Mouse (Mus musculus): ENCODE results near the gene Ryr2. TPM values are rescaled to one million over a fixed set of nuclear protein-coding genes. Genes with fewer than 3 reads are reported as not detected.

The Ryr2 gene
- polyA plus RNA-seq, 1 experiment from 2014 or later, result 0.19 TPM

- Histone ChIP-seq H3K27me3 (ENCODE audit: poor library complexity, severe bottlenecking) (no peaks in the 10 kb centered on the region), H3K36me3 (replicated peaks) (no peaks in the 10 kb centered on the region), H3K9me3 (no peaks in the 10 kb centered on the region), H3K27ac (no peak overlapping the region), H3K4me3 (no peak overlapping the region), H3K4me1 (no peaks in the 10 kb centered on the region)
- WGBS, result 90% methylated on average over 2 of the region's 2 CpGs
- no peak for DNase-seq (ENCODE audit: extremely low spot score, low spot score)
Measured at GRCm38 (mm10) chr13:11915619-11916018, 191.1 kb downstream of the Ryr2 start.

GRCm38 (mm10) chr13:11914682-11915081, 192.1 kb downstream of the Ryr2 start:
- Histone ChIP-seq H3K4me3 (no peak overlapping the region), H3K27me3 (ENCODE audit: poor library complexity, severe bottlenecking) (no peaks in the 10 kb centered on the region)
- 85% methylated on average over 3 of the region's 3 CpGs for WGBS

GRCm38 (mm10) chr13:11912208-11912607, 194.5 kb downstream of the Ryr2 start:
- Histone ChIP-seq H3K27me3 (ENCODE audit: poor library complexity, severe bottlenecking) (no peaks in the 10 kb centered on the region), H3K36me3 (replicated peaks) (no peaks in the 10 kb centered on the region), H3K4me3 (no peak overlapping the region), H3K27ac (no peak overlapping the region), H3K4me1 (0 out of 2 replicates have a peak, but pooled peaks cover 3% of the 10 kb centered on the region), H3K9me3 (no peaks in the 10 kb centered on the region)
- 83% methylated on average over 2 of the region's 2 CpGs for WGBS
- no peak for DNase-seq (ENCODE audit: extremely low spot score, low spot score)

More at GRCm38 (mm10) chr13:11914682-11915081, 192.1 kb downstream of the Ryr2 start:
- no peaks in the 10 kb centered on the region for H3K9me3 ChIP-seq
- H3K36me3 ChIP-seq (replicated peaks), result no peaks in the 10 kb centered on the region
- no peaks in the 10 kb centered on the region for H3K4me1 ChIP-seq
- no peak overlapping the region for H3K27ac ChIP-seq
- no peak for DNase-seq (ENCODE audit: extremely low spot score, low spot score)

- DNase-seq (ENCODE audit: extremely low spot score, low spot score), result no peak
- Histone ChIP-seq H3K4me3 (no peak overlapping the region), H3K27ac (no peak overlapping the region), H3K27me3 (ENCODE audit: poor library complexity, severe bottlenecking) (no peaks in the 10 kb centered on the region), H3K4me1 (peaks cover 15% of the 10 kb centered on the region), H3K9me3 (no peaks in the 10 kb centered on the region), H3K36me3 (replicated peaks) (no peaks in the 10 kb centered on the region)
- WGBS, result 83% methylated on average over 4 of the region's 4 CpGs
Measured at GRCm38 (mm10) chr13:11908123-11908522, 198.6 kb downstream of the Ryr2 start.

GRCm38 (mm10) chr13:11905126-11905525, 201.6 kb downstream of the Ryr2 start:
- Histone ChIP-seq H3K4me1 (peaks cover 21% of the 10 kb centered on the region), H3K27ac (no peak overlapping the region), H3K27me3 (ENCODE audit: poor library complexity, severe bottlenecking) (no peaks in the 10 kb centered on the region), H3K36me3 (replicated peaks) (no peaks in the 10 kb centered on the region), H3K9me3 (no peaks in the 10 kb centered on the region), H3K4me3 (no peak overlapping the region)
- DNase-seq (ENCODE audit: extremely low spot score, low spot score), result no peak
- 86% methylated on average over 2 of the region's 2 CpGs for WGBS

GRCm38 (mm10) chr13:11903272-11903671, 203.5 kb downstream of the Ryr2 start:
- Histone ChIP-seq H3K36me3 (replicated peaks) (no peaks in the 10 kb centered on the region), H3K9me3 (no peaks in the 10 kb centered on the region), H3K4me1 (peaks cover 21% of the 10 kb centered on the region), H3K27ac (no peak overlapping the region), H3K27me3 (ENCODE audit: poor library complexity, severe bottlenecking) (no peaks in the 10 kb centered on the region), H3K4me3 (peak overlapping the region; percentile 6; the same call in 1 of the 2 replicates)
- DNase-seq (ENCODE audit: extremely low spot score, low spot score), result no peak
- WGBS, result 36% methylated on average over 9 of the region's 9 CpGs

GRCm38 (mm10) chr13:11902856-11903255, 203.9 kb downstream of the Ryr2 start:
- no peaks in the 10 kb centered on the region for H3K36me3 ChIP-seq (replicated peaks)
- peak overlapping the region; percentile 6; the same call in 1 of the 2 replicates for H3K4me3 ChIP-seq
- H3K4me1 ChIP-seq, result peaks cover 19% of the 10 kb centered on the region
- H3K27me3 ChIP-seq (ENCODE audit: poor library complexity, severe bottlenecking), result no peaks in the 10 kb centered on the region
- H3K9me3 ChIP-seq, result no peaks in the 10 kb centered on the region
- WGBS, result 36% methylated on average over 6 of the region's 6 CpGs
- no peak overlapping the region for H3K27ac ChIP-seq
- DNase-seq (ENCODE audit: extremely low spot score, low spot score), result no peak

GRCm38 (mm10) chr13:11900631-11901030, 206.1 kb downstream of the Ryr2 start:
- Histone ChIP-seq H3K27me3 (ENCODE audit: poor library complexity, severe bottlenecking) (no peaks in the 10 kb centered on the region), H3K36me3 (replicated peaks) (no peaks in the 10 kb centered on the region), H3K4me1 (peaks cover 13% of the 10 kb centered on the region), H3K4me3 (no peak overlapping the region), H3K9me3 (no peaks in the 10 kb centered on the region), H3K27ac (no peak overlapping the region)
- WGBS, result 80% methylated on average over 2 of the region's 2 CpGs
- no peak for DNase-seq (ENCODE audit: extremely low spot score, low spot score)

GRCm38 (mm10) chr13:11895631-11896030, 211.1 kb downstream of the Ryr2 start:
- no peaks in the 10 kb centered on the region for H3K27me3 ChIP-seq (ENCODE audit: poor library complexity, severe bottlenecking)
- no peaks in the 10 kb centered on the region for H3K36me3 ChIP-seq (replicated peaks)
- no peaks in the 10 kb centered on the region for H3K4me1 ChIP-seq
- DNase-seq (ENCODE audit: extremely low spot score, low spot score), result no peak
- H3K27ac ChIP-seq, result no peak overlapping the region
- H3K9me3 ChIP-seq, result no peaks in the 10 kb centered on the region
- 80% methylated on average over 1 of the region's 1 CpGs for WGBS
- no peak overlapping the region for H3K4me3 ChIP-seq

GRCm38 (mm10) chr13:11891739-11892138, 215.0 kb downstream of the Ryr2 start:
- no peak overlapping the region for H3K4me3 ChIP-seq
- WGBS, result 89% methylated on average over 3 of the region's 3 CpGs

GRCm38 (mm10) chr13:11891115-11891514, 215.6 kb downstream of the Ryr2 start:
- WGBS, result 92% methylated on average over 3 of the region's 3 CpGs
- Histone ChIP-seq H3K9me3 (no peaks in the 10 kb centered on the region), H3K27ac (no peak overlapping the region), H3K27me3 (ENCODE audit: poor library complexity, severe bottlenecking) (no peaks in the 10 kb centered on the region), H3K36me3 (replicated peaks) (no peaks in the 10 kb centered on the region), H3K4me3 (no peak overlapping the region), H3K4me1 (no peaks in the 10 kb centered on the region)
- no peak for DNase-seq (ENCODE audit: extremely low spot score, low spot score)

More at GRCm38 (mm10) chr13:11891739-11892138, 215.0 kb downstream of the Ryr2 start:
- Histone ChIP-seq H3K27me3 (ENCODE audit: poor library complexity, severe bottlenecking) (no peaks in the 10 kb centered on the region), H3K9me3 (no peaks in the 10 kb centered on the region), H3K36me3 (replicated peaks) (no peaks in the 10 kb centered on the region), H3K27ac (no peak overlapping the region), H3K4me1 (no peaks in the 10 kb centered on the region)
- no peak for DNase-seq (ENCODE audit: extremely low spot score, low spot score)

- H3K27me3 ChIP-seq (ENCODE audit: poor library complexity, severe bottlenecking), result no peaks in the 10 kb centered on the region
- no peaks in the 10 kb centered on the region for H3K36me3 ChIP-seq (replicated peaks)
- H3K27ac ChIP-seq, result no peak overlapping the region
- WGBS, result 90% methylated on average over 3 of the region's 3 CpGs
- no peaks in the 10 kb centered on the region for H3K9me3 ChIP-seq
- H3K4me1 ChIP-seq, result no peaks in the 10 kb centered on the region
- H3K4me3 ChIP-seq, result no peak overlapping the region
- DNase-seq (ENCODE audit: extremely low spot score, low spot score), result no peak
Measured at GRCm38 (mm10) chr13:11884175-11884574, 222.6 kb downstream of the Ryr2 start.

GRCm38 (mm10) chr13:11882359-11882758, 224.4 kb downstream of the Ryr2 start:
- H3K4me3 ChIP-seq, result no peak overlapping the region
- no peaks in the 10 kb centered on the region for H3K36me3 ChIP-seq (replicated peaks)
- 91% methylated on average over 4 of the region's 4 CpGs for WGBS
- H3K9me3 ChIP-seq, result no peaks in the 10 kb centered on the region
- DNase-seq (ENCODE audit: extremely low spot score, low spot score), result no peak
- no peak overlapping the region for H3K27ac ChIP-seq
- no peaks in the 10 kb centered on the region for H3K4me1 ChIP-seq
- H3K27me3 ChIP-seq (ENCODE audit: poor library complexity, severe bottlenecking), result no peaks in the 10 kb centered on the region

All from forebrain, embryonic 10.5 days (tissue).